Mouse (Mus musculus) spleen, adult 2 months (tissue): ENCODE data around the gene Cdk17.

ENCODE experiments used
- CTCF ChIP-seq: fragments of 200-500 bp; IDR thresholded peaks from 2 replicates; pipeline ENCODE4 v1.5.1; 2011; ENCODE audit warnings: mild to moderate bottlenecking, inconsistent platforms; ENCODE audit not compliant: insufficient read depth, insufficient read length, insufficient replicate concordance; ENCODE audit errors: extremely low read depth
- POLR2A ChIP-seq: fragments of 200-500 bp; IDR thresholded peaks from 2 replicates; pipeline ENCODE4 v1.6.1; 2011; ENCODE audit warnings: low read depth, low read length, inconsistent platforms

DNA sequence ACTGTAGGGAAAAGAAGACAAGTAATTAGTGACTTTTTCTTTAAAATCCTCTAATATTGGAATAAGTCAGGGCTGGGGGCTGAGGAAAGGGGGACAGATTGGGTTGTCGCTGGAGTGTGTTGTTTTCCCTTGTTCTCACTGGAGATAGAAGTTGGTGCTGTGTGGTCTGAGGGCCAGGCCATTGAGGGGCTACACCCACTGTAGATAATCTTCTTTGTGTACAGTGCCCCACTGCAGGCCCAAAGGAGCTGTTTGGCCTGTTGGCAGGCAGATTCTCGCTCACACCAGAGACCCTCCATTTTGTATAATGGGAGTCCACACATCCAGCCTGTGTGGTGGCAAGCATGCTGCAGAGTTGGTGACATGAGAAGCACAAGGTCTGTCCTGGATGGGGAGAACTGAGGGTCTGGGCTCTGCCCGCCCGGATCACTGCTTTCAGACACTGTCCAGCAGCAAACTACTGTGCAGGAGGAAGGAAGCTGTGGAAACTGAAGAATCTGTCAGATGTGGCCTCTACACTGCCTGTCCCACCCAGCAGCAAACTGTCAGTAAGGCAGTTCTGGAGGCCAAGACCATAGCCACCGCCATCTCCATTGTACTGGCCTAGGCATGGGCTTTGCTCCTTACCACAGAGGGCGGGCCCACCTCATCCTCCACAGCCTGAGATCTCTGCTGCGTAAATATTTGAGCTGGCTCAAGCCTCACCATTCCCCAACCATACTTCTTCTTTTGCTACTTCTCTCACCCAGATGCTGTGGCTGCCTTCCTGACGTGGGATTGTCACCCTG lies 30.0 kb downstream of the Cdk17 start:
- TF ChIP-seq POLR2A (no peak), CTCF (no peak)
